Mouse (Mus musculus) yolk sac, embryonic 10.5 days (tissue): Measurements from ENCODE around the gene Gm21915.
A peak's percentile ranks its signal among the peaks of the same experiment; 100 is the strongest.

Experiments used
- DNase-seq: peaks from one replicate; pipeline ENCODE4 v3.0.0-alpha.2; 2017; ENCODE audit warnings: low spot score

The Gm21915 gene

DNA sequence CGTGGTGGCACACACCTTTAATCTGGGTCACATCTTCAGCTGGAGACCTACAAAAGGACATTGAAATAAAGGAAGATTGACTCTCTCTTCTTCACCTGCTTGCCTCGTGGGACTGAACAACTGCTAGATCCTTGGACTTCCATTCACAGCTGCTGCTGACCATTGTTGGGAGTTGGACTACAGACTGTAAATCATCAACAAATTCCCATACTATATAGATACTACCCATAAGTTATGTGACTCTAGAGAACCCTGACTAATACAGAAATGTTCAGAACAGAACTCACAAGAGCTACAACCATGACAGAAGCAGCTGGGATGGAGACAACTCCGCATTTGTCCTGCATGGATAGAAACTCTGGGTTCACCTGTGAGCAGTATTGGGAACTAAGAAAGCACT lies at the start of gene Gm21915:
Gene Gm21915, plus strand, starts transcription at position 301 of the 400 bp plus-strand sequence.
- no peak for DNase-seq

DNA sequence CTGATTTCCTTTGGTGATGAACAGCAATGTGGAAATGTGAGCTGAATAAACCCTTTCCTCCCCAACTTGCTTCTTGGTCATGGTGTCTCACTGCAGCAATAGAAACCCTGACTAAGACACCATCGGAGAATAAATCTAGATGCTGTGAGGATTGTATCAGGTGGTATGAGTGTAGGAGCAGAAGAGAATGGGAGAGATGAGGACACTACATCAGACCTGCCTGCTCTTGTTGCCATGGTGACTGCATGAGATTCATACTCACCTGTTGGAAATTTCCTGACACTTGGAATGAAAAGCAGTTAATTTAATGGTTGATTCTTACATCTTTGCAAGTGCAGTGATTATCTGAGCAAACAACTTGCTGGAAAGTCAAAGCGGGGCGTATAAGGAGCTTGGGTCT lies 48.1 kb upstream of the Gm21915 start:
- no peak for DNase-seq

- DNase-seq: no peak
Measured at GRCm38 (mm10) chr9:40622793-40623192, 47.6 kb upstream of the Gm21915 start.

GRCm38 (mm10) chr9:40625341-40625740 lies 45.1 kb upstream of the Gm21915 start:
- DNase-seq: no peak

GRCm38 (mm10) chr9:40626566-40626965 lies 43.8 kb upstream of the Gm21915 start:
- no peak for DNase-seq

DNA sequence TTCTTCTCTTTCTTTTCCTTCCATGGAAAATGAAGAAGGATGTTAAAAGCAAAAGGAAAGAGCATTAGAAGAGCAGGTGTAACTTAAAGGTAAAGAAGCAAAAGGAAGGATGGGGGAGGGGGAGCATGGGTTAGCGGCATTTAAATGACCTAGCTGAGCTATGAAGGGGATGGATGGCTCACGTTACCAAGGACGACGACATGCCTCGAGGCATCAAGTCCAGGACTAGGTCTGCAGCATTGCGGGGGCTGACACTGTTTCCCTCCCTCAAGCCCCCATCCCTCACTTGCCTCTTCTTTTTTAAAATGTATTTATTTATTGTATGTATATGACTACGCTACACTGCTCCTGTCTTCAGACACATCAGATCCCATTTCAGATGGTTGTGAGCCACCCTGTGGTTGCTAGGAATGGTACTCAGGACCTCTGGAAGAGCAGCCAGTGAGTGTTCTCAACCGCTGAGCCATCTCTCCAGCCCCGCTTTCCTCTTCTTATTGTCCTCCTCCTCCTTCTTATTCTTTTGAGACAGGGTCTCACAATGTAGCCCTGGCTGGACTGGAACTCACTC lies 43.2 kb upstream of the Gm21915 start:
- DNase-seq: no peak

- peak; percentile 82 for DNase-seq
Measured at GRCm38 (mm10) chr9:40628130-40629069, 42.0 kb upstream of the Gm21915 start.

DNA sequence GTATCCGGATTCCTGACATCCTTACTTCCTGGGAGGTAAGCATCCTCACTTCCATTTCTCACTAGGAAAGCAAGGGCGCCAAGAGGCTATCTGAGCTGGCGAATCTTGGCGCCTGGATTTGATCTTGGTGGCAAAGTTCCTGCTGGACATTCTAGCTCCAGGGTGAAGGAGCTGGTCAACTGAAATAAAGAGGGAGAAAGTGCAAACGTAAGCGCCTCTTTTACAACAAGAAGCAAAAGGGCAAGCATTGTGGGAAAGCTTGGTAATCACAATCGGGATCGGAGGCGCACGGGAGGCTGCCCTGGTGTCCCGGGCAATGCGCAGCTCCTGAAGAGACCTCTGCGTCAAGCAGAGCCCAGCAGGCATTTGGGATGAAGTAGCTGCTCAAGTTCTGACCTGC lies 41.0 kb upstream of the Gm21915 start:
- no peak for DNase-seq

DNA sequence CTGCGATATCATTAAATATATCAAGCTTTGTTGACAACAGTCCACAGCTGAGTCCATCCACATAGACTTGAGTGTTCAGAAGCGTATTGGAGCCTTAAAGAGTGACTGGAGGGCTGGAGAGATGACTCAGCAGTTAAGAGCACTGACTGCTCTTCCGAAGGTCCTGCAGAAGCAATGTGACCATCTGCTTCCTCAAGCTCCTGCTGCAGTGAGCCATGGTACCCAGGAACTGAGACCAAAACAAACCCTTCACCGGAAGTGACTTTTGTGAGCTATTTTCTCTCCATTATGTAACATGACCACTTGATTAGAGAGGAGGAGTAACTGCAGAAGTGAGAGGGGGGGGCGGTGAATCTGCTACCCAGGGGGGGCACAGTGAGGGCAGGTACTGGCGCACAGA lies 39.3 kb upstream of the Gm21915 start:
- no peak for DNase-seq

- DNase-seq: no peak
Measured at GRCm38 (mm10) chr9:40631505-40631904, 38.9 kb upstream of the Gm21915 start.

- no peak for DNase-seq
Measured at GRCm38 (mm10) chr9:40636054-40636453, 34.4 kb upstream of the Gm21915 start.

DNA sequence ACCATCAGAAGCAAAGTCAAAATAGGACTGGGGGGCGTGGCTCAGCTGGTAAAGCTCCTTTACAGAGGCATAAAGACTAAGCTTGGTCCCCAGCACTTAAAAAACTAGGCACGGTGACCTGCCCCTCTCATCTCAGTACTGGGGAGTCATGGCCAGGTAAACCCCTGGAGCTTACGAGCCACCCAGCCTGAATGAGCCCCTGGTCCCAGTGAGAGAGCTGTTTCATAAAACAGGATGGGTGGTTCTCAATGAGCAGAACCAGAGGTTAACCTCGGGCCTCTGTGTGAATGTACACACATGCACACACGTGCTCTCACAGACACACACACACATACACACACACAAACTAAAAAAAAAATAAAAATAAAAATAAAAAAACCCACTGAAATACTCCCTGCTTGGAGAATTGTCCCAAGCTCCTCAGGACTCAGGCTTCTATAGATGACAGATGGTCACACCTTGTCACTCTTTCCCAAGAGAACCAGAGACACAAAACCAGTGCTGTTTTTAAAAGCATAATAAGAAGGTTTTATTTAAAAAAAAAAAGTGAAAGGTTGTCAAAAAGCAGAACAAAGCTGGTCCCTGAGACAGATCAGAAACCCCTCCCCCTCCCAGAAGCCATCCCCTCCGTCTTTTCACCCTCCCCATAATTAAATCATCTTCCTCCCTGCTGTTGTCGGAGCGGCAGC lies 32.6 kb upstream of the Gm21915 start:
- no peak for DNase-seq

- peak; percentile 83 for DNase-seq
Measured at GRCm38 (mm10) chr9:40638394-40639049, 31.9 kb upstream of the Gm21915 start.

GRCm38 (mm10) chr9:40639536-40640187 lies 30.8 kb upstream of the Gm21915 start:
- no peak for DNase-seq

DNA sequence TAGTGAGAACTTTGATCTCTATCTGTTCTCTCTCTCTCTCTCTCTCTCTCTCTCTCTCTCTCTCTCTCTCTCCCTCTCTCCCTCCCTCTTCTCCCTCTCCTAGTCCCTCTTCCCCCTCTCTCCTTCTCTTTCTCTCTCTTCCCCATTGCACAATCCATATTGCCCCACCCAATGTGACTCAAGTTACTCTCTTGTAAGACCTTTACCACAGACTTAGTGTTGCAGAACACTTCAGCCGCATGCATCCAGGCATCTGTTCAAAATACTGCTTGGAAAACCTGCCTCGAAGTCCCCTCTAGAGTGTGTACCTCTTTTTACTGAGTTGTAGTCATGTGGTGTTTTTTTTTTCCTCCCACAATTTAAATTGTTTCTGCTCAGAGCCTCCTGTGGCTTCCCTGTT lies 29.1 kb upstream of the Gm21915 start:
- DNase-seq: no peak

DNA sequence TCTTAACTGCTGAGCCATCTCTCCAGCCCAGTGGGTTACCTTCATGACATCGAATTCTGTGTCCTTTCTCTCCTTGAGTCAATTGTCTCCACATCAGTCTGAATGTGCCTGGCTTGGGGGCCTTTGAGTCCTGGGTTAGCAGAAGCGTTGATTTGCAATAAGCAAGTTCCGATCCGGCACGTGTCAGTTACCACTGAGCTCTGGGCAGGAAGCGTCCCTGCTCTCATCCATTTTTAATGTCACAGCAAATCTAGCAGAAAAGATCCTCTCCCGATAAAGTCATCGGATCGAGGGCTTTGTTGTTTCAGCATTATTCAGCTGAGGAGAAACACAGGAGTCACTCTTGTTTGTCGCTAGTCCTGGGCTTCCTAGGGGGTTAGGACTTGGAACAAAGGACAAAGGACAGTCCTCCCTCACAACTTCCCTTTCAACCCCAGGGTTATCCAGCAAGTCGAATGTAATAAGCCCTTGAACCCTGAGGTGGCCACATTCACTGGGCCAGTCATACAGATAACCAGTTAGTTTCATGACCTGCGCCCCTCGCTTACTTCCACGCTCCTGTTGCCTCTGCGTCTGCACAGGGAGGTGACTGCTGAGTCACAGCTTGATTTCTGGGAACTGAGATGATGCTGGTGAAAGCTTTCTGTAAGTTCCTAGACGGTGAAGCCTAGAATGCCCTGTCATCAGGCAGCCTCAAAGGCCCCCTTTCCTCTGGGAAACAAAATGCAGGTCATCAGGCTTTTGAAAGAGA lies 27.8 kb upstream of the Gm21915 start:
- peak; percentile 75 for DNase-seq

- DNase-seq: no peak
Measured at GRCm38 (mm10) chr9:40649444-40649843, 21.0 kb upstream of the Gm21915 start.

DNA sequence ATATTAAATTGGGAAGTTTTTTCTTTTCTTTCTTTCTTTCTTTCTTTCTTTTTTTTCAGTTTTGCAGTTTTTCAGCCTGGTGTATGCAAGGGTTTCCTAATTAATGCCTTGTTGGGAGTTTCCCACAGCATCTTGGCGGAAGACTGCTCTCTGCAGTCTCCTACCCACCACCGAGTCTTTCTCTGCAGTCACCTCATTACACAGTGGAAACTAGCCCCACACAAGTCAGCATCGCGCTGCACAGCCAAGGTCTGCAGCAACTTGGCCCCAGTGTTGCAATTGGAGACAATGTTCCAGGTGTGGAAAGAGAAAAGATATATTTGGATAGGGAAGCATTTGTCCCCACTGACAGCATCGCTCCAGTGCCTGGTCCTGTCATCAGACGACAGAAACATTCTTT lies 20.4 kb upstream of the Gm21915 start:
- DNase-seq: no peak

DNA sequence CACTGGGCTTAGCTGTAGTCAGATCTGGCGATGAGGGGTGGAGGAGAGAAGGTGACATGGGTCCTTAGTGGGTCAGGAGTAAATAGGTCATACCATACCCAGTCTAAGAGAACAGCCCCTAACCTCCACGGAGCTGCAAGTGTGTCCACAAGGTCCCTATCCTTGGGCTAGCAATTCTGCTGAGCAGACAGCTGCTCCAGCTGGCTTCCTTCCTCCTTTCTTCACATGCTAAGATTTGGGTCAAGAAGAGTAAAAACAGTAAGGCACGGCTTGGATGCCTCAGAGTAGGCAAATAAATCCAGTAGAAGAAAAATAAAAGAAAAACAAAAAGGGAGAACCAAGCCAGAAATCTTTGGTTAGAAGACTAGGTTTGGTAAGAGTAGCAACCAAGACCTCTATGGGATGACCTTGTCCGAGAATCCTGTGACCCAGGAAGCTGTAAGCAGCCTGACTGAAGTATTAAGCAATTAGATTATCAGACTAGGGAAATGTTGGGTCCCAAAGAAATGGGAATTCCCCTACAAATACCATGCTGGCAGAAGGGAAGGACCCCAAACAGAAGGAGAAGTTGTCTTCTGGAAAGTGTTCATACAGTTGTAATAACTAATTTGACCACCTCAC lies 19.1 kb upstream of the Gm21915 start:
- DNase-seq: no peak

GRCm38 (mm10) chr9:40652757-40653156 lies 17.7 kb upstream of the Gm21915 start:
- no peak for DNase-seq
